Mouse (Mus musculus): ENCODE measurements around the gene Tie1.
A peak's percentile ranks its signal among the peaks of the same experiment; 100 is the strongest.

GRCm38 (mm10) chr4:118427768-118428451 lies 62.0 kb downstream of the Tie1 start, which contains the start of gene Elovl1:
- TF ChIP-seq CTCF (IDR thresholded peaks at IDR 0.05; ENCODE audit: extremely low read depth, insufficient read length, insufficient replicate concordance, low read depth, low read length): peak; percentile 43; the same call in 1 of the 2 replicates
- TF ChIP-seq POLR2A (IDR thresholded peaks at IDR 0.05; ENCODE audit: low read depth, low read length): peak; percentile 69; the same call in 1 of the 2 replicates

Measured in small intestine, adult 2 months (tissue).